In the genomic region with DNA sequence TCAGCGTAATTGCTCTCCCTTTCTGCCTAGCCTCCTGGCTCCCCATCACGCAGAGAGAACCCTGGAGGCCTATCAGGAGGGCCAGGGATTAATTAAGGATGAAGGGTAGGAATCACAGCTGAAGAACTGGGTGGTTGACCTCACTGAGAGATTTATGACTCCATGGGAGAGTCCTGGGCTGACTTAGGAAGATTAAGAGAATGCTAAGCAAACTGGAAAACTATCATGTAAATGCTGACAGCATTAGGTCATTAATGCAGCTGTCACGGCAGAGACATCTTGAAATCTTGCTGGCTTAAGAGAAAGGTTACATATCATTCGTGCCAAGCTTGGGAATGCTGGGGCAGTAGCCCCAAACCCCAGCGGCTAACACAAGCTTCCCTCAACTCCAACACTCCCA, we compare ENCODE assay signal across 26 mouse cellular contexts.
DNase-seq lines count a peak whose midpoint lies in the region; ATAC-seq and TF ChIP-seq lines count a peak whose summit lies in the region.
"Had no signal": no experiment of that assay in that cellular context is flagged by ENCODE, and none has a peak within 500 bp of the region (broad histone marks: within the 10 kb centered on the region; RNA-seq: fewer than 3 reads in every experiment).

No protein-coding gene starts in this region.

- H3K9me3 ChIP-seq in kidney, embryonic 15.5 days (replicated peaks) = no peaks in the 10 kb centered on the region
- H3K9me3 ChIP-seq: embryonic facial prominence, embryonic 15.5 days; forebrain, embryonic 12.5 days; forebrain, embryonic 15.5 days; G1E; hindbrain, embryonic 12.5 days; hindbrain, embryonic 15.5 days had no signal

- peaks cover 54% of the 10 kb centered on the region for H3K4me1 ChIP-seq in kidney, embryonic 15.5 days
- H3K4me1 ChIP-seq: forebrain, embryonic 12.5 days; forebrain, embryonic 15.5 days had no signal

- no peaks in the 10 kb centered on the region for H3K27me3 ChIP-seq in kidney, embryonic 15.5 days
- no peaks in the 10 kb centered on the region for H3K27me3 ChIP-seq in C2C12 (ENCODE audit: control insufficient read depth, insufficient read depth, insufficient read length)
- no peaks in the 10 kb centered on the region for H3K27me3 ChIP-seq in Patski
- no peaks in the 10 kb centered on the region for H3K27me3 ChIP-seq in myocyte (ENCODE audit: control insufficient read depth, insufficient read depth, insufficient read length)
- H3K27me3 ChIP-seq: CH12.LX; embryonic facial prominence, embryonic 15.5 days; forebrain, embryonic 12.5 days; forebrain, embryonic 15.5 days; hindbrain, embryonic 12.5 days; hindbrain, embryonic 15.5 days had no signal

- in situ Hi-C loops in Patski (cut with MboI; ENCODE audit: low pct_unique_long_range_greater_than_20kb) = no loop called here

- no peak for TF ChIP-seq POLR2A in myocyte (IDR thresholded peaks at IDR 0.05; ENCODE audit: insufficient read length, low read depth)

- no peak overlapping the region for H3K4me2 ChIP-seq in kidney, embryonic 15.5 days
- peak overlapping the region; percentile 44 for H3K4me2 ChIP-seq in myocyte (ENCODE audit: low read depth)
- H3K4me2 ChIP-seq: embryonic facial prominence, embryonic 15.5 days; forebrain, embryonic 12.5 days; forebrain, embryonic 15.5 days; heart, embryonic 11.5 days; hindbrain, embryonic 12.5 days; hindbrain, embryonic 15.5 days had no signal

- no peak for TF ChIP-seq CTCF in C2C12 (IDR thresholded peaks at IDR 0.05; ENCODE audit: control insufficient read depth, insufficient read depth, insufficient read length)
- no peak for TF ChIP-seq CTCF in Patski (IDR thresholded peaks at IDR 0.05)
- TF ChIP-seq CTCF in left cerebral cortex, adult 2 months (IDR thresholded peaks at IDR 0.05) = no peak

- H3ac ChIP-seq in C2C12 (ENCODE audit: control insufficient read depth, insufficient read length, low read depth) (no peak overlapping the region), myocyte (ENCODE audit: control insufficient read depth, insufficient read length) (no peak overlapping the region)

- no peaks in the 10 kb centered on the region for H3K36me3 ChIP-seq in kidney, embryonic 15.5 days
- H3K36me3 ChIP-seq in C2C12 (ENCODE audit: control insufficient read depth, insufficient read depth) = no peaks in the 10 kb centered on the region
- no peaks in the 10 kb centered on the region for H3K36me3 ChIP-seq in myocyte (ENCODE audit: control insufficient read depth, insufficient read depth)
- H3K36me3 ChIP-seq: embryonic facial prominence, embryonic 15.5 days; forebrain, embryonic 12.5 days; forebrain, embryonic 15.5 days; G1E; hindbrain, embryonic 12.5 days; hindbrain, embryonic 15.5 days had no signal

- POLR2A ChIA-PET in Patski (lab: Charles Lee) = no interaction called here

- H3K79me2 ChIP-seq in C2C12 (ENCODE audit: control insufficient read depth, insufficient read depth) (no peaks in the 10 kb centered on the region), myocyte (ENCODE audit: control insufficient read depth, insufficient read depth) (no peaks in the 10 kb centered on the region)

- H3K4me3 ChIP-seq in kidney, embryonic 15.5 days (replicated peaks) = no peak overlapping the region
- H3K4me3 ChIP-seq in C2C12 (ENCODE audit: insufficient read depth, poor library complexity, severe bottlenecking) = no peak overlapping the region
- no peak overlapping the region for H3K4me3 ChIP-seq in myocyte
- H3K4me3 ChIP-seq in left cerebral cortex, adult 2 months = no peak overlapping the region
- H3K4me3 ChIP-seq: embryonic facial prominence, embryonic 15.5 days; forebrain, embryonic 12.5 days; forebrain, embryonic 15.5 days; hindbrain, embryonic 12.5 days; hindbrain, embryonic 15.5 days had no signal

- peak overlapping the region; percentile 16; the same call in 1 of the 2 replicates for H3K27ac ChIP-seq in kidney, embryonic 15.5 days
- no peak overlapping the region for H3K27ac ChIP-seq in left cerebral cortex, adult 2 months
- H3K27ac ChIP-seq: embryonic facial prominence, embryonic 15.5 days; forebrain, embryonic 15.5 days; hindbrain, embryonic 12.5 days; hindbrain, embryonic 15.5 days had no signal

- DNase-seq in kidney, postnatal 14 days = no peak
- peak; percentile 74 for DNase-seq in Patski (ENCODE audit: low read depth, low spot score)
- DNase-seq in left cerebral cortex, adult 2 months (ENCODE audit: extremely low spot score in 1 of 2, low spot score in 2 of 2) = no peak
- no peak for DNase-seq in left cerebral cortex, postnatal 36 days (ENCODE audit: low spot score in 2 of 2)
- no peak for DNase-seq in thymus, postnatal 4 days
- DNase-seq: adrenal gland, postnatal 10 days; adrenal gland, postnatal 36 days; cerebellum, adult 2 months; cerebellum, adult 9-11 months; cerebellum, postnatal 25 days; embryo, embryonic 11 days; gastrocnemius, postnatal 10 days; gastrocnemius, postnatal 36 days; heart, adult 11 months had no signal

- H3K79me3 ChIP-seq in C2C12 (ENCODE audit: low read depth) = no peaks in the 10 kb centered on the region

- CTCF ChIA-PET in Patski (lab: Charles Lee) = interaction anchor here (0.6 to 1.1 kb wide), 3 partner anchors 9 to 52 kb away, joined by 3 to 4 read pairs (median 3); no protein-coding TSS in a partner anchor

- intact Hi-C loops in left cerebral cortex, adult 2 months (cut with DNase I) = no loop called here
- intact Hi-C loops in left cerebral cortex, postnatal 36 days (cut with DNase I) = no loop called here

- ATAC-seq in kidney, embryonic 15.5 days (replicated peaks; ENCODE audit: low FRiP score) = no peak
- peak; percentile 29 for ATAC-seq in Patski
- ATAC-seq: activated CD4-positive, CD25-positive, alpha-beta regulatory T cell, adult 4 months; forebrain, embryonic 15.5 days had no signal

- no peak overlapping the region for H3K9ac ChIP-seq in kidney, embryonic 15.5 days
- H3K9ac ChIP-seq: embryonic facial prominence, embryonic 15.5 days; forebrain, embryonic 12.5 days; forebrain, embryonic 15.5 days; hindbrain, embryonic 12.5 days; hindbrain, embryonic 15.5 days had no signal

- 48% methylated on average over 5 of the region's 5 CpGs for WGBS in kidney, embryonic 15.5 days

TF ChIP-seq in C2C12, 6 proteins besides CTCF, POLR2A, EP300 and RAD21:
- TF ChIP-seq MAX (IDR thresholded peaks at IDR 0.05) (peak; percentile 20), CEBPB (IDR thresholded peaks at IDR 0.05; ENCODE audit: low read depth) (no peak), MYOD1 (IDR thresholded peaks at IDR 0.05; ENCODE audit: control insufficient read depth, insufficient read length, low read depth) (peak; percentile 98)

TF ChIP-seq in myocyte, 11 proteins besides CTCF, POLR2A, EP300 and RAD21:
- TF ChIP-seq POLR2AphosphoS2 (IDR thresholded peaks at IDR 0.05; ENCODE audit: insufficient read length, low read depth) (no peak), SRF (IDR thresholded peaks at IDR 0.05; ENCODE audit: control insufficient read depth, insufficient read length, low read depth) (no peak), USF1 (IDR thresholded peaks at IDR 0.05; ENCODE audit: low read depth) (no peak), REST (IDR thresholded peaks at IDR 0.05; ENCODE audit: insufficient read depth, insufficient read length) (no peak), TCF3 (IDR thresholded peaks at IDR 0.05; ENCODE audit: insufficient read length, low read depth) (no peak), MAX (IDR thresholded peaks at IDR 0.05; ENCODE audit: low read depth) (no peak), CEBPB (IDR thresholded peaks at IDR 0.05; ENCODE audit: insufficient read depth, poor library complexity, severe bottlenecking) (0 out of 2 replicates have a peak, but pooled peaks have one; percentile 37), TCF12 (IDR thresholded peaks at IDR 0.05; ENCODE audit: insufficient read depth, poor library complexity, severe bottlenecking) (peak; percentile 50), MYOG (IDR thresholded peaks at IDR 0.05; ENCODE audit: control insufficient read depth in 1 of 3, insufficient read depth in 1 of 3, insufficient read length in 2 of 3, low read depth in 2 of 3) (peak in 2 of 3 experiments; percentile 36 to 72), MYOD1 (IDR thresholded peaks at IDR 0.05; ENCODE audit: control insufficient read depth in 1 of 3, insufficient read length in 2 of 3, low read depth in 2 of 3) (peak; percentile 38 to 91 (median 90)), E2F4 (IDR thresholded peaks at IDR 0.05; ENCODE audit: insufficient read depth) (no peak)
